Mouse (Mus musculus) spleen, adult 12 weeks (tissue): ENCODE data around the gene Knstrn.

Experiments used
- DNase-seq: peaks from one replicate; pipeline ENCODE4 v3.0.0; 2022; ENCODE audit warnings: low spot score

Knstrn gene

DNA sequence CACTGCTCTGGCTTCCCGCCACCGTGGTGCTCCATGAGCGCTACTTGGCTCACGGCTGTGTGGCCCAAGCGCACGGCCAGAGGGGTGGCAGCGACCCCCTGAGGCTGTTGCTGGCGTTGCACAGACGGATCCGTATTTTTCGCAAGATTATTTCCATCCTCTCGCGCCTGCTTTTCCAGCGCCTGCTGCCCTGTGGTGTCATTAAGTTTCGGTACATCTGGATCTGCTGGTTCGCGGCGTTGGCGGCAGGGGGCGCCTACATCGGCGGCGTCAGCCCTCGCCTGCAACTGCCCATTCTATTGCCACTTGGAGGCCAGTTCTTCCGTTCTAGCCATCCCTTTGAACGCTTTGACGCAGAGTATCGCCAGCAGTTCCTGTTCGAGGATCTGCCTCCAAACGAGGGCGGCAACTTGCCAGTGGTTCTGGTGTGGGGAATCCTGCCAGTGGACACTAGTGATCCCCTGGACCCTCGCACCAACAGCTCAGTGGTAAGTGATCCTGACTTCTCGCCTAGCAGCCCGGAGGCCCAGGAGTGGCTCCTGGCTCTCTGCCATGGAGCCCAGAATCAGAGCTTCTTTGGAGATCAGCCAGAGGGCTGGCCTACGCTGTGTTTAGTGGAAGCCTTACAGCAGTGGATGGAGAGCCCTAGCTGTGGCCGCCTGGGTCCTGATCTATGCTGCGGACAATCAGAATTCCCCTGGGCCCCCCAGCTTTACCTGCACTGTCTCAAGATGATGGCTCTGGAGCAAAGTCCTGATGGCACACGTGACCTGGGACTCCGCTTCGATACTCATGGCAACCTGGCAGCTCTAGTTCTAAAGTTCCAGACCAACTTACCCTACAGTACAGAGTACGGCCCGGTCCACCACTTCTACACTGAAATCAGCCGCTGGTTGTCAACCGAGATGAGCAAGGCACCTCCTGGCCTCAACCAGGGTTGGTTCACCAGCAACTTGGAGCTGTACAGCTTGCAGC lies 23.0 kb upstream of the Knstrn start:
- no peak for DNase-seq

- DNase-seq = no peak
Observed at GRCm38 (mm10) chr2:118791591-118792258, 22.1 kb upstream of the Knstrn start.

DNA sequence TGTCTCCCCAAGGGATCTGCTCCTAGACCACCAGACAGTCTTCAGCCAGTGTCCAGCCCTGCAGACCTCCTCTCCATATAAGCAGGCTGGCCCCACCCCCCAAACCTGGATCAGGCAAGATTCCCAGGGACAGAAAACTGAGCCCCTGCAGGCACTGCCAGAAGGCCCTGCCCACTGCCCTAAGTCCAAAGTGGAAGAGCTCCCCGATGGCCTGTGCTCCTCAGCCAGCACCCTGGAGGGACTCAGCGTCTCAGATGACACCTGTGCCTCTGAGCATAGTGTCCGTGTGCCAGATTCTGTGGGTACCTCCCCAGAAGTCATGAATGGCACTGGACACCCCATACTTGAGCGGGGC lies 21.6 kb upstream of the Knstrn start:
- no peak for DNase-seq

- no peak for DNase-seq
Observed at GRCm38 (mm10) chr2:118793636-118794035, 20.2 kb upstream of the Knstrn start.

DNA sequence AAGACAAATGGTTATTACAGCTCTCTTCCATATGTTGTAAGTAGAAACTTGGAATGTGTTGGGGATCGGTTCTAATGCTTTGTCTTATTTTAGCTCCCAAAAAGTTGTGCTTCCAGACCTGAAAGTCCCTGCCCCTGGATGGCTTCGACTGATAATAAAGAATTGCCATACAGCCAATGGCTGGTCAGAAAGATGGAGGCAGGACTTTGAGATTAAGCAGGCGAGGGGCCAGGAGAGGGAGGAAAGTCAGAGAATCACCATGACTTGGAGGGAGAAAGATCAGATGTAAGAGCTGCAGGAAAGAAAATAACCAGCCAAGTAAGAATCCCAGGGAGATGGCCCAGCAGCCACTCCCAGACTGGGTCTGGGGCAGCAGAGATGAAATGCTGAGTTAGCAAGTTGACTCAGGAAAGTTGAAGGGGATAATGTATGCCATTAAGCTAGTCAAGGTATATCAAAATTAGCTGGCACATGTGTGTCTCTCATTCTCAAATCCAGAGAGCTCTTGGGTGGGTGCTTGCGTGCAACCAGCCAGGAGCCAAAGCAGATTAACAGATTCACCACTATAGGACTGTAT lies 11.2 kb upstream of the Knstrn start:
- DNase-seq = no peak

GRCm38 (mm10) chr2:118804474-118804873 lies 9.3 kb upstream of the Knstrn start:
- DNase-seq = no peak

- DNase-seq = no peak
Observed at GRCm38 (mm10) chr2:118805137-118805536, 8.7 kb upstream of the Knstrn start.

DNA sequence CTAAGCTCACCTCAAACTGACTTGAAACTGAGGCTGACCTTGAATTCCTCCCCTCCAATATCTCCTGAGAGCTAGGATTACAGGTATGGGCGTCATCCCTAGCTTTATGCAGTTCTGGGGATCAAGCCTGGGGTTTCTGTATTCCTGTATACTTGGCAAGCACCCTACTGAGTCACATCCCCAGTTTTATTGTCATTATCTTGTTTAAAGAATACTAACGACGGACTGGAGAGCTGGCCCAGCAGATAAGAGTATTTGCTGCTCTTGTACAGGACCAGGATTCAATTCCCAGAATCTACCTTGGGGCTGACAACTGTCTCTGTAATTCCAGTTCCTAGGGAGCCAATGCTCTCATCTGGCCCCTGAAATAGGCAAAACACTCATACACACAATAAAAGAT lies 8.0 kb upstream of the Knstrn start:
- DNase-seq = no peak

DNA sequence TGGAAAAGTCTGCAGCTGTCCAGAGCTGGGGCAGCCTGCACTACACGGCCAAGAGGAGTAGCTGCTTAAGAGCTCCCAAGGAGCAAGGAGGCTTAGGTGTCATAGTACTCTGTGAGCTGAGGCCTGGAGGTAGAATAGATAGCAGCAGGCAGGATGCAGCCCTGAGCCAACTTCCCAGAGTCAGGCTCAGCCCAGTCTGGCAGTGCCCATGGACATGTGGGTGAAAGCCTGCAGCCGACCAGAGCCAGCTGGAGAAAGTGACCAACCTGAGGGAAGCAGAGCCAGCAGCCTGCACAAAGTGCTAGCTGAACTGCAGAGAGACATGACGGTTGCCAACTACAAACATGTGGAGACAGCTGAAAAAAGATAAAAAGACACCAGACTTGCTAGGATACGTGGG lies 6.9 kb upstream of the Knstrn start:
- DNase-seq = no peak

DNA sequence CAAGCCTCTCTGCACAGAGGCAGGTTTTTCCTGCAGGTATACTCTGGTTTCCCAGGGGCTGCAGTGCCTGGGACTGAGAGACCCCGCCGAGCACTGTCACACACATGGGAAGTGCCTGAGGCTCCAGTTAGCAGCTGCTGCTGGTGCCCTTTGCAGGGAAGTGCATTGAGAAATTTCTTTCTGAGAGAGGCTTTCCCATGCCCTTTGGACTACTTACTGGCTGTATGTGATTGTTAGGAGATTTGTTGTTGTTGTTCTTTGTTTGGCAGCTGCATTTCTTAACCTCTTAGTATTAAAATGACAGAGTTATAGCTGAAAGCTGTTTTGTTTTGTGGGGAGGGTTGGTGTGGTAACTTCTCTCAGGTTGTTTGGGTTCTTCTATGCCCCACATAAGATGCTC lies 2.9 kb upstream of the Knstrn start:
- DNase-seq = no peak

- DNase-seq = no peak
Observed at GRCm38 (mm10) chr2:118812724-118813123, 1.1 kb upstream of the Knstrn start.

DNA sequence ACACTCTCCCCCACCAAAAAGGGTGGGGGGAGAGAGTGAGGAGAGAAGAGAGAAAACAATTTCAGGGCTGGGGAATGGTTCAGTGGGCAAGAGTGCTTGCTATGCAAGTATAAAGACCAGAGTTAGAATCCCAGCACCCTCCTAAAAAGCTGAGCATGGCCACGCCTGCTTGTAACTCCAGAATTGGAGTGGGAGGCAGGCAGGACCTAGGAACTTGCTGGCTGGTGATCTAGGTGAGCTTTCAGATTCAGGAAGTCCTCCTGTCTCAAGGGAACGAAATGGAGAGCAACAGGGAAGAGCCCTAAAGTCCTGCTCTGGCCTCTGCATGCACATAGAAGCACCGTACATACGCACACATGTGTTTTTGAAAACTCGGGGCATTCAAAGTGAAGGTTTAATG lies 9.0 kb downstream of the Knstrn start:
- no peak for DNase-seq

DNA sequence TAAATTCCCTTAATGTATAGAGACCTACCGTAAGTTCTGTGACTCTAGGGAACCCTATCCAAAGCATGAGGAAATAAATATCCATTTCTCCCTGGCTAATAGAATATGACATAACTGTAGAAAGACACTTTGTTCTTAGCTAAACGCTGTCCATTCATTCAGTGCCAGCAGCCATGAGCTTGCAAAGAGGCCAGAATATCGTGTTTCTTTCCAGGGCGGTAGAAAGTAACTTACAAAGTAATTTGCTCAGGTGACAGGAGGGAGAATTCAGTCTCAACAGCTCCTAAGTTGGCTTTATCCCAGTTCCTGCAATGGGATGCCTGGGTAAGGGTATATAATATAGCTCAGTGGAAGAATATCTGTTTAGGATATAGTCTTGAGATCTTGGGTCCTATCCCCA lies 10.6 kb downstream of the Knstrn start:
- no peak for DNase-seq

DNA sequence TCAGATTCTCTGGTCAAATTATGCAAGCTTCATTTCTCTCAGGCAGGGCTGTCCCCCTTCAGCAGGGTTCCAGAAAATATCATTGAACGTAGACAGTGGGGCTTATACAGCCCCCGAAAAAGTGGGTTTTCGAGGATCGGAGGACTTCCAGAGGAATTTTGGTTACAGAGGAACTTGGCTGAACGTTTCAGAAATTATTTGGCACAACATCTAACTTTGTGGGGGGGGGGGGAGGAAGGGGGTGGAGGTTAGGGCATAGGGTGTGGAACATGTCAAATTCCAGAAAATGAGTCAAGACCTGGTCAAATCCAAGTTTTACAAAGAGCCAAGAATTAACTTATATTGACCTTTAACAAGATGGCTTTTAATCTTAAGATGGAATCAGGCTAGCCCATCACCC lies 15.3 kb downstream of the Knstrn start:
- no peak for DNase-seq

- DNase-seq = no peak
Observed at GRCm38 (mm10) chr2:118834061-118834460, 20.3 kb downstream of the Knstrn start.

DNA sequence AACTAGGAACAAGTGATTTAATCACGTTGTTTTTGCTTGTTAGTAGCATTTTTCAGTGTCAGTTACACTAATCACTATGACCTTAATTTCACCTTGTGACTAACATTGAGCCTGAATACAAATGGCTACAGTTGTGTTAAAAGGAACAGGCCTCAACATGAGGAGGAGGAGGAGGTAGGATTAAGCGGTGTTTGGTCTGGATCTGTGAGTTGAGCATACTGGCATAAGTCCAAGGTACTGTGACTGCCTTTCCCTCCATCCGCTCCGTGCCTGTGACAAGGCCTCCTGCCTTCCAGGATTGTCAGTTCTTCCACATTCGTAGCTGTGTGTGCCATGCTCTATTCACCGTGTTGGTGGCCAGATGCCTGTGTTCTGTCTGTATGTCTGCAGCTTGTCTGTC lies 21.3 kb downstream of the Knstrn start:
- no peak for DNase-seq

GRCm38 (mm10) chr2:118838330-118838729 lies 24.5 kb downstream of the Knstrn start:
- DNase-seq = no peak

DNA sequence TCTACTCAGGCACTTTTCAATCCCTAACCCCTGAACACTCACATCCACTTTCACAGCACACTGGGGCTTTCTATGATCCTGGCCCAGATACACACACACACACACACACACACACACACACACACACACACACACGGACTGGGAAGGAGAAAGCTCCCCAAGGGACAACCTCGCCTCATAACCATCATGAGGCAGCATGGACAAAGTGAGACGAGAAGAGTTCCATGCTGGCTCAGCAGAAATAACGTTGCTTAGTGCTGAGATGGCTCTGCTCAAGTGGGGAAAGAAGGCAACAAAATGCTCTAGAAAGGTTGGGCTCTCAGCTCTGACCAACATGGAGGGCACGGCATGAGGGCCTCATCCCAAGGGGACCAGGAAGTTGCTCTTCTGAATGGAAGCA lies 27.4 kb downstream of the Knstrn start:
- DNase-seq = no peak

GRCm38 (mm10) chr2:118841774-118842173 lies 28.0 kb downstream of the Knstrn start:
- peak; percentile 61 for DNase-seq

GRCm38 (mm10) chr2:118844427-118844826 lies 30.6 kb downstream of the Knstrn start:
- no peak for DNase-seq

DNA sequence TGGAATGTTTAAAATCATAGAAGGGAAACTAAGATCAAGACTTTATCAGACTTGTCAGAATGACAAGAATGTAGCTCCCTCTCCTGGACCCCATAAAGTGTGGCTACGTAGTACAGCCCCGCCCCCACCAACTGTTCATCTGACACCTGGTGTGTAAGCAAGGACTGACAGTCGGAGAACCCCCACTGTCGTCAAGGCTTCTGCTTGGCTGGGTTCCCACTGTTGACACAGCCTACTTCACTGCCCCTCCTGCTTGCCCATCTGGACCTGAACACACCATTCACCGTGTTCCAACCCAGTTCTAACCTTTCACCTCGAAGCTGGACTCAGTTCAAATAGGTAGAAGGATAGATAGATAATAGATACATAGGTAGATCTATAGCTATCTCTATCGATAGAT lies 32.4 kb downstream of the Knstrn start:
- no peak for DNase-seq

GRCm38 (mm10) chr2:118851756-118852155 lies 38.0 kb downstream of the Knstrn start:
- DNase-seq = no peak
